Comparison of ENCODE assay signal across 13 mouse cellular contexts in the genomic region with DNA sequence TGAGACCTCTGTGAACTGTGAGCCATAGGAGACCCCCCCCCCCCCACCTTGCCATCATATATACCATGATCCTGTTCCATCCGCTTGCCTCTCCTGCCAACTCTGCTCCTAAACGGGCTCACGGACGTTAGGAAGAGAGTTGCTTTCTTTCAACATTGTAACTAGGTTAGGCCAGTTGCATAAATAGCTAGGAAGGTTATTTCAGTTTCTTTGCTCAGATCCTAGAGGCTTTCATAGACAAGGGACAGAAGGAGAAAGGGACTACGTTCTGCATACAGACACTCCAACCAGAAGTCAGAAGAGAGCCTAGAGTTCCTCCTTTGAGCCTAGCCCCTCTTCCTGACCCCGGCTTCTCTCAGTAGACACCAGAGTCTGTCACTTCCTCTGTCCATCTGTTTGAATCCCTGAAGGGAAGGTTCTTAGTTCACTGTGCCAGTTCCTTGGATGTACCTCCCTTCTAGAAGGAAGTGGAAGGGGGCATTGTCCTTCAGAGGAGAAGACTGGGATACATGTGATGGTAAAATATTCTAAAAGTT.
"Had no signal": no experiment of that assay in that cellular context is flagged by ENCODE, and none has a peak within 500 bp of the region (broad histone marks: within the 10 kb centered on the region; RNA-seq: fewer than 3 reads in every experiment).

No protein-coding gene starts in this region.

- H3K4me3 ChIP-seq: megakaryocyte, embryonic 14.5 days; midbrain, embryonic 13.5 days; midbrain, embryonic 15.5 days; neural tube, embryonic 12.5 days had no signal

- H3K4me1 ChIP-seq: megakaryocyte, embryonic 14.5 days; midbrain, embryonic 13.5 days had no signal

- H3K27me3 ChIP-seq: megakaryocyte, embryonic 14.5 days; midbrain, embryonic 13.5 days; midbrain, embryonic 15.5 days; neural tube, embryonic 12.5 days had no signal

- DNase-seq: lung, adult 18-20 months; lung, embryonic 14.5 days; lung, postnatal 10 days; lung, postnatal 4 days; right cerebral cortex, postnatal 14 days; spleen, adult 18-20 months; thymus, adult 18-20 months; thymus, postnatal 14 days; thymus, postnatal 36 days had no signal

- H3K27ac ChIP-seq: midbrain, embryonic 13.5 days; midbrain, embryonic 15.5 days; neural tube, embryonic 12.5 days had no signal

- ATAC-seq: midbrain, embryonic 13.5 days; midbrain, embryonic 15.5 days had no signal

- H3K36me3 ChIP-seq: midbrain, embryonic 13.5 days; midbrain, embryonic 15.5 days; neural tube, embryonic 12.5 days had no signal
